Mouse (Mus musculus) hindbrain, embryonic 16.5 days (tissue): ENCODE measurements around the gene Trim7. TPM values are rescaled to one million over a fixed set of nuclear protein-coding genes. Genes with fewer than 3 reads are reported as not detected.
A peak's percentile ranks its signal among the peaks of the same experiment; 100 is the strongest.
"Not testable (repeated sequence)": the region's sequence is repeated elsewhere in the genome, so short reads cannot be mapped to it uniquely, and the experiment has no call there.

ENCODE experiments used
- ATAC-seq: fragments of 200-750 bp; cut with Nextera tagmentation; 2 replicates; pipeline ENCODE4 v1.8.0; 2017; ENCODE audit warnings: moderate TSS enrichment, moderate library complexity
- H3K27ac ChIP-seq: fragments of 300-500 bp; sonication (generic); 2 replicates; pipeline ENCODE4 v1.5.1; 2014; ENCODE audit warnings: low read depth, mild to moderate bottlenecking, control low read depth, low read length, moderate library complexity
- H3K27me3 ChIP-seq: fragments of 300-500 bp; sonication (generic); replicated peaks from 2 replicates; pipeline ENCODE4 v1.6.1; 2014; ENCODE audit warnings: low read length; ENCODE audit not compliant: control insufficient read depth, insufficient read depth
- H3K36me3 ChIP-seq: fragments of 300-500 bp; sonication (generic); 2 replicates; pipeline ENCODE4 v1.6.1; 2014; ENCODE audit warnings: mild to moderate bottlenecking, low read length, moderate library complexity, mixed read lengths; ENCODE audit not compliant: control insufficient read depth, insufficient read depth
- H3K4me1 ChIP-seq: fragments of 300-500 bp; sonication (generic); 2 replicates; pipeline ENCODE4 v1.6.1; 2014; ENCODE audit warnings: low read depth, low read length; ENCODE audit not compliant: control insufficient read depth, insufficient read depth
- H3K4me2 ChIP-seq: fragments of 300-500 bp; sonication (generic); 2 replicates; pipeline ENCODE4 v1.6.1; 2014; ENCODE audit warnings: mild to moderate bottlenecking, low read length, control low read depth, moderate library complexity
- H3K4me3 ChIP-seq: fragments of 300-500 bp; sonication (generic); 2 replicates; pipeline ENCODE4 v1.5.1; 2014; ENCODE audit warnings: mild to moderate bottlenecking, low read length, control low read depth, moderate library complexity
- H3K9ac ChIP-seq: fragments of 300-500 bp; sonication (generic); 2 replicates; pipeline ENCODE4 v1.6.1; 2014; ENCODE audit warnings: low read depth, mild to moderate bottlenecking, control low read depth, low read length, moderate library complexity
- H3K9me3 ChIP-seq: fragments of 300-500 bp; sonication (generic); 2 replicates; pipeline ENCODE4 v1.6.1; 2014; ENCODE audit warnings: mild to moderate bottlenecking, low read length, moderate library complexity; ENCODE audit not compliant: control insufficient read depth
- WGBS: fragments of 180-500 bp; shearing (Covaris S2); extraction: QIAGEN DNeasy Blood & Tissue Kit; methylation state at CpG from one replicate; pipeline ENCODE4 v1.1.7; 2014; 5-methylcytosine and 5-hydroxymethylcytosine counted together
- polyA plus RNA-seq: library from polyadenylated mRNA; unstranded; fragments of >200 nt; fragmentation: Nextera tagmentation; extraction: Ambion mirVana; gene quantifications from 2 replicates; pipeline ENCODE4 v1.2.1, GENCODE M21; 2015

Trim7 gene
- polyA plus RNA-seq, 1 experiment from 2014 or later, result 2.7 TPM

DNA sequence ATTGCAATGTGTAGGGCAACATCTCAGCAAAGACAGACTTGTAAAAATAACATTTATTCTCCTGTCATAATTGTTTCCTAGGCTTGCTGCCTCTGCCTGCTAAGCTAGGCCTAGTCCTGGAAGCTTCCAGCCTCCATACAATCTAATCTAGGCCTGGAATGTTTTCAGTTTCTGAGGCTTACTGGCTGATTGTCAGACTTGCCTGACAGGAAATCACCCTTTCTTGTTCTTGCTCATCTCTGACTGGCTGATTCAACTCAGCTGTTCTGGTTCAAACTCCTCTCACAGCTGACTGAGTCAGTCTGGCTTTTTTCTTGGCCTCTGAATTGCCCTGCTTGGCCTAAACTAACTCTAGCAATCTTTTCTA lies 5.6 kb upstream of the Trim7 start:
- ATAC-seq, result no peak
- Histone ChIP-seq H3K27ac (no peak overlapping the region), H3K36me3 (no peaks in the 10 kb centered on the region), H3K9me3 (no peaks in the 10 kb centered on the region), H3K9ac (no peak overlapping the region), H3K4me1 (peaks cover 20% of the 10 kb centered on the region), H3K4me3 (no peak overlapping the region), H3K27me3 (peaks cover 7% of the 10 kb centered on the region; the same call in 1 of the 2 replicates), H3K4me2 (no peak overlapping the region)

DNA sequence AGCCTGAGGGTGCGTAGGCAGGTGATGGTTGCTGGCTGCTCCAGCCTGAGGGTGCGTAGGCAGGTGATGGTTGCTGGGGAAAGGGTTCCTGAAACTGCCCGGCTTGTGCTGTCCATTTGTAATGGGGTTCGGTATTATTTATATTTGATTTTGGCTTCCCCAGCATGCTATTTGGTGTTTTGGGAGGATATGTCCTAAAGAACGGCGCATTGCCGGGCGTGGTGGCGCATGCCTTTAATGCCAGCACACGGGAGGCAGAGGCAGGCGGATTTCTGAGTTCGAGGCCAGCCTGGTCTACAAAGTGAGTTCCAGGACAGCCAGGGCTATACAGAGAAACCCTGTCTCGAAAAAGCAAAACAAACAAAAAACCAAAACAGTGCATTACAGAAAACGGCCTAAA lies 4.6 kb upstream of the Trim7 start:
- H3K4me1 ChIP-seq, ATAC-seq, H3K27ac ChIP-seq, H3K4me2 ChIP-seq, H3K9me3 ChIP-seq, H3K36me3 ChIP-seq, H3K9ac ChIP-seq, H3K27me3 ChIP-seq, H3K4me3 ChIP-seq: not testable (repeated sequence)
- 82% methylated on average over 14 of the region's 14 CpGs for WGBS

DNA sequence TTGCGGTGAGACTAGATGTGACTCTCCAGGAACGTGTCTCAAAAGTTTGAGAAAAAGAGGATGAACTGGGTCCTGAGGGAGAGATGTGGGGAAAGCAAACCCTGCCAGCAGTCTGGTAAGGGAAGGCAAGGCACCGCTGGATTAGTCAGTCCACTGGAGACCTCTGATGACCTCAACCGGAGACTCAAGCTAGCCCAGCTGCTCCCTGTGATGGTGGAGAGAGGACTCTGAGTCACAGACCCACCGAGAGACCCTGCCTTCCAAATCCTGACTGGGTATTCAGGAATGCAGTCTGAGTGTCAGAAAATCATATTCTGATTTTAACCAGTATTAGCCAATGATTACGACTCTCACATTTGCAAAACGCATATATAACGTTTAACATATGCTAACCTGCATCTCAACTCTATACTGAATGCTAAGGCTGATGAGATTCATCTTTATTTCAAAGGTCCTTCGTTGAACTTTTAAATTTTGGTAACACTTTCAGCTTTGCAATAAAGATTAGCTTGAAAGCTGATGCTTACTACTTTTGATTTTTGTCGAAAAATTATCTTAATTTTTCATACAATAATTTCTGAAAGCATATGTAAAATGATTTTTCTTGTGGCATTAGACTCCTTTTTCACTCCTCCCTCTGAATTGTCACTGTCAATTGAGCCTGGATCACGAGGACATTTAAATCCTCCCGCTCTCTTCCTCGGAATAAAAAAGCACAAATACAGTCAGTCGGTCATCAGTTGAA lies 3.0 kb upstream of the Trim7 start:
- H3K36me3 ChIP-seq, result no peaks in the 10 kb centered on the region

DNA sequence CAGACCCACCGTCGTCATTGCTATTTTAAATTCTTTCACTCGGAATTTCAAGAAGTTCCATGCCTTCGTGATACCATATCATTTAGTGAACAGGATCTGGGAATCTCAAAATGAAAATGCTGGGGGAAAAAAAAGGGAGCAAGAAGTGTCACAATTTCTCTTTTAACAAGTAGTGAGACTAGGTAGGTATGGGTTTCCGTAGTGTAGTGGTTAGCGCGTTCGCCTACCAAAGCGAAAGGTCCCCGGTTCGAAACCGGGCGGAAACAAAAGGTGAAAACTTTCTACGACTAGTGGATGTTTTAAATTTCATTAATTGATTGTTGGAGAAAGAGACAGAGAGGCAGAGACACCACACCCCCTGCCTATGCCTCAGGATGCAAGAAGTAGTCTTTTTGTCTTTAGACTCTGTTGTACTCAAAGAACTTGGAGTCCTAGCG lies 2.4 kb upstream of the Trim7 start:
- Histone ChIP-seq H3K4me2 (peak overlapping the region; percentile 81), H3K27me3 (peaks cover 7% of the 10 kb centered on the region; the same call in 1 of the 2 replicates), H3K36me3 (no peaks in the 10 kb centered on the region), H3K9ac (no peak overlapping the region), H3K4me3 (peak overlapping the region; percentile 43), H3K4me1 (peaks cover 13% of the 10 kb centered on the region), H3K9me3 (no peaks in the 10 kb centered on the region), H3K27ac (no peak overlapping the region)
- under 1% methylated on average over 15 of the region's 15 CpGs for WGBS
- ATAC-seq, result peak; percentile 46

More for the DNA sequence above, 3.0 kb upstream of the Trim7 start:
- H3K27ac ChIP-seq, result no peak overlapping the region
- peaks cover 7% of the 10 kb centered on the region; the same call in 1 of the 2 replicates for H3K27me3 ChIP-seq
- no peak for ATAC-seq
- H3K4me2 ChIP-seq, result peak overlapping the region; percentile 81
- 38% methylated on average over 14 of the region's 14 CpGs for WGBS
- H3K4me1 ChIP-seq, result peaks cover 13% of the 10 kb centered on the region
- peak overlapping the region; percentile 43 for H3K4me3 ChIP-seq
- H3K9me3 ChIP-seq, result no peaks in the 10 kb centered on the region
- H3K9ac ChIP-seq, result no peak overlapping the region

DNA sequence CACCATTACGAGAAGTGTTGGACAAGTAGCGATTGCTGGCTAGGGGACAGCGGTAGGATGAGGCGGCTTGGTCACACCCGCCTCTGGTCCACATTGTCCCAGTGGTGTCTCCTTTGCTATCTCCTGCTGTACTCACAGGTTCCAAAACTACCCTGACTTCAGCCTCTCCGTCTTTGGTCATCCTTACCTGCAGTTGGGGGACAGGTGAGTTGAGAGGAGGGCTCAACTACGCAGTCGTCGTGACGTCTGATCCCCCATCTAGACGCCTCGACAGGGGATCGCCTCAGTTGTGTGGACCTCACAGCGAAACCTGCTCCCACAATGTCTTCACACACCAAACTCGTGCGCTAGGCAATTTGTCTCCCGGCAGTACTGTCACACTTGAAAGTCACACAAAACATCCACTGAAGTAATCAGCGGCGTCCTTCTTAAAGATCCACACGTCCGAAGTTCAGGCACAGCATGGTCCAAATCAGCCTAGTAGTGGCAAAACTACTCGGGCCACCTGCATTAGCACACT lies 1.6 kb upstream of the Trim7 start:
- no peak overlapping the region for H3K27ac ChIP-seq
- H3K4me3 ChIP-seq, result peak overlapping the region; percentile 43
- 5% methylated on average over 22 of the region's 22 CpGs for WGBS
- peaks cover 7% of the 10 kb centered on the region; the same call in 1 of the 2 replicates for H3K27me3 ChIP-seq
- H3K36me3 ChIP-seq, result no peaks in the 10 kb centered on the region
- peak overlapping the region; percentile 25; the same call in 1 of the 2 replicates for H3K9ac ChIP-seq
- H3K4me2 ChIP-seq, result peak overlapping the region; percentile 81
- peaks cover 13% of the 10 kb centered on the region for H3K4me1 ChIP-seq
- no peak for ATAC-seq
- H3K9me3 ChIP-seq, result no peaks in the 10 kb centered on the region

DNA sequence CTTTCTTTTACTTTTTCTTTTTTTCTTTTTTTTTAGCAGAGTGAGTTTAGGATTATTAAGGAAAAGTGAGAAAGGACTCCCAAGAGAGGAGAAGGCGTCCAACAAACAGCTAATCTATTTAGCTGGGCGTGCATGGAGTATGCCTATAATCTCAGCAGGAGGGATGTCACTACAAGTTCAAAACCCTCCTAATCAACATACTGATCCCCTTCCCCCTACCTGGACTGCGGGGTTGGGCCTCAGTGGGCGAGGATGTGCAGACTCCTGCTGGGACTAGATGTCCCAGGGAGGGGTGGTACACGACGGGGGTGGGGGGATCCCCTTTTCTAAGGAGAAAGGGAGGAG lies 784 bp downstream of the Trim7 start:
- Histone ChIP-seq H3K9me3 (no peaks in the 10 kb centered on the region), H3K4me2 (peak overlapping the region; percentile 59), H3K36me3 (no peaks in the 10 kb centered on the region), H3K4me1 (peaks cover 13% of the 10 kb centered on the region), H3K4me3 (peak overlapping the region; percentile 46), H3K27ac (no peak overlapping the region), H3K9ac (peak overlapping the region; percentile 28; the same call in 1 of the 2 replicates), H3K27me3 (peaks cover 7% of the 10 kb centered on the region; the same call in 1 of the 2 replicates)
- 1% methylated on average over 6 of the region's 6 CpGs for WGBS
- ATAC-seq, result no peak

DNA sequence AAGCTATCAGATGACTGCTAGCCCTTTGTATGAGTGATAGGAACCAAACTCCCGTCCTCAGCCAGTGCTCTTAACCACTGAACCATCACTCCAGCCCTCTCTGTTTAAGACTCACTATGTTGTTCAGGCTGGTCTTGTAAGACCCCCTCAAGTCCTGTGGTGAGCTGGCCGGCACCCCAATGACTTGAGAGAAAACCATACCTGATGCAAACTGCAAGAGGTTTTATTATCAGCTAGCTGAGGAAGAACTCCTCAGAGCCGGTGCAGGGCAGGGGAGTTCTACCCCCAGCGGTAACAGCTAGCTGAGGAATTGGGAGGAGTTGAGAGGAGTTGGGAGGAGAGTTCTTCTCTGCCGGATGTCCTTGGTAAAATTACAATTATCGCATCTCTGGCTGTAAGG lies 2.0 kb downstream of the Trim7 start:
- no peak for ATAC-seq
- H3K36me3 ChIP-seq, result no peaks in the 10 kb centered on the region
- no peak overlapping the region for H3K4me3 ChIP-seq
- H3K9me3 ChIP-seq, result no peaks in the 10 kb centered on the region
- no peak overlapping the region for H3K4me2 ChIP-seq
- no peak overlapping the region for H3K9ac ChIP-seq
- H3K27me3 ChIP-seq, result peaks cover 7% of the 10 kb centered on the region; the same call in 1 of the 2 replicates
- WGBS, result 71% methylated on average over 6 of the region's 6 CpGs
- H3K27ac ChIP-seq, result no peak overlapping the region
- H3K4me1 ChIP-seq, result peaks cover 13% of the 10 kb centered on the region

DNA sequence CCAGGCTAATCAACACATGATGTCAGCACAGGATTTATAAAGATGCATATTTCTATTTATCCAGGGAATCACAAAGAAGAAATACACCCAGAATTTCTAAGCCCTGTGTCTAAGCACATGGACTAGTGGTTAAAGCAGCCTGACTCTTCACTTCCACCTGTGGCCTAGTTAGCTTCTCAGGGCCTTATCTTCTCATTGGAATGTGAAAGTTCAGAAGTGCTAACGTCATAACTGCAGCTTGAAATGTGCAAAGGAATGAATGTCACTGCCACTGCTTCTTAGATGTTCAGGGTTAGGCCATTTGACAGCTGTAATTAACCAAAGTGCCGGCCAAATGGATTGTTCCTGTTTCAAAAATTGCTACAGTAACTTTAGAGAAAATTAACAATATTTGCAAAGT lies 4.3 kb downstream of the Trim7 start:
- Histone ChIP-seq H3K9me3 (no peaks in the 10 kb centered on the region), H3K36me3 (no peaks in the 10 kb centered on the region), H3K4me1 (peaks cover 4% of the 10 kb centered on the region), H3K27ac (no peak overlapping the region), H3K4me2 (no peak overlapping the region), H3K9ac (no peak overlapping the region), H3K4me3 (no peak overlapping the region), H3K27me3 (no peaks in the 10 kb centered on the region)
- WGBS, result 79% methylated on average over 2 of the region's 2 CpGs
- no peak for ATAC-seq

DNA sequence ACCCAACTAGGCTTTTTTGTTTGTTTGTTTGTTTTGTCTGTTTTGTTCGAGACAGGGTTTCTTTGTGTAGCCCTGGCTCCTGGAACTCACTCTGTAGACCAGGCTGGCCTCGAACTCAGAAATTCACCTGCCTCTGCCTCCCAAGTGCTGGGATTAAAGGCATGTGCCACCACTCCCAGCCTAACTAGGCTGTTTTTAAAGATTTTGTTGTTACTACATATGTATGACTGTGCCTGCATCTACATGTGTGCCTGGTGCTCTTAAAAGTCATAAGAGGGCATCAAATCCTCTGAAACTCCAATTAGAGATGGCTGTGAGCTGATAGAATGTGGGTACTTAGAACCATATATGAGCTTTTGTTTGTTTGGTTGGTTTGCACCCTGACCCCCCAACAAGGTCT lies 5.3 kb downstream of the Trim7 start:
- H3K4me3 ChIP-seq, result no peak overlapping the region
- H3K4me2 ChIP-seq, result no peak overlapping the region
- WGBS, result 88% methylated on average over 2 of the region's 2 CpGs
- no peaks in the 10 kb centered on the region for H3K27me3 ChIP-seq
- no peak overlapping the region; the same call in 1 of the 2 replicates for H3K9ac ChIP-seq
- no peaks in the 10 kb centered on the region for H3K9me3 ChIP-seq
- no peak for ATAC-seq
- no peaks in the 10 kb centered on the region for H3K36me3 ChIP-seq
- peaks cover 4% of the 10 kb centered on the region for H3K4me1 ChIP-seq
- no peak overlapping the region for H3K27ac ChIP-seq
